Mouse (Mus musculus) macrophage (primary cell): ENCODE data around the gene Ndufs2. TPM values are rescaled to one million over a fixed set of nuclear protein-coding genes. Genes with fewer than 3 reads are reported as not detected.

Experiments used
- H3K27ac ChIP-seq: fragments of 350-480 bp; formaldehyde crosslinking; 2 replicates; pipeline ENCODE4 v1.9.0; 2021
- H3K36me3 ChIP-seq: fragments of 350-480 bp; formaldehyde crosslinking; 2 replicates; pipeline ENCODE4 v1.9.0; 2021; ENCODE audit errors: inconsistent target
- H3K4me3 ChIP-seq: fragments of 350-480 bp; formaldehyde crosslinking; 2 replicates; pipeline ENCODE4 v1.9.0; 2021; ENCODE audit errors: inconsistent target
- H3K79me2 ChIP-seq: fragments of 350-480 bp; formaldehyde crosslinking; 2 replicates; pipeline ENCODE4 v1.9.0; 2021; ENCODE audit errors: inconsistent target
- WGBS: methylation state at CpG from one replicate; pipeline ENCODE4 v1.1.7; 2026; ENCODE audit warnings: inconsistent platforms; ENCODE audit not compliant: missing documents; 5-methylcytosine and 5-hydroxymethylcytosine counted together
- polyA plus RNA-seq: library from polyadenylated mRNA; stranded (reverse); fragments of 250-400 nt; gene quantifications from 3 replicates; pipeline ENCODE4 v1.2.4, GENCODE M21; 2018; ENCODE audit warnings: inconsistent platforms

Gene Ndufs2
- polyA plus RNA-seq, 1 experiment from 2014 or later, result 84.3 TPM

- WGBS, result under 1% methylated on average over 33 of the region's 33 CpGs
- peaks cover 31% of the 10 kb centered on the region for H3K79me2 ChIP-seq
- peak within 1 kb of the TSS; percentile 48 for H3K4me3 ChIP-seq
- no peak within 1 kb of the TSS for H3K27ac ChIP-seq
- no peaks in the 10 kb centered on the region for H3K36me3 ChIP-seq
Observed at GRCm38 (mm10) chr1:171195887-171196397, 55.2 kb downstream of the Ndufs2 start, which contains the start of gene Pcp4l1. Gene Pcp4l1 (minus strand): TSS chr1:171196268.

DNA sequence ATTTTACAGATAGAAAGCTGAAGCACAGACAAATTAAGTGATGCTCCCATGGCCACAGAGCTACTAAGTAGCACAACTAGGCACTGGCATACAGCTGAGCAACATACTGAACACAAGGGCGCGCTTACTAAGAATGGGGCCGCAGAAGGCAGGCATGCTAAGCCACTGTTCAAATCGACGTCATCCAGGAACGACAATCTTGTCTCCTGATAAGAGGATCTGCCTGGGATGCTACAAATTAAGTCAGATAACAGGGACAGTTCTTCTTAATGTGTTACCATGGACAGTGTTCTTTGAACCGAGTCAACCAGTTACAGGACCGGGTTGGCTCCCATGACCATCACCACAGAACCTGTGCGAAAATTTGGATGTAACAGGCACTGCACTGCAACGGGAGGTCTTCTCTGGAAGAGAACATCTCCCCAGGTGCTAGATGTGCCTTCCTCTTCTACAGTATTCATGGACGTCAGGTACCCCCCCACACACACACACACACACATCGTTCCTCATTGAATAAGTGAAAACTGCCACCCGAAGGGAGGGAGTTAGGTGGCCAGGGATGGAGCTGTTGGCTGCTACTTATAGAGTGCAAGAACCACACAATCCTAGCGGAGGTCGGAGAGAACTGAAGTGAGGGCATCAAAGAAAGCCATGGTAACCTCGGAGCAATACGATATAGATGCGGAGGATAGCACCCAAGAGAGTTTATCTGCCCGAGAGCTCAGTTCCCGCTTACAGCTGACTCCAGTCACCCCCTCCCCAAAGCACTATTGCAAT is 56.0 kb downstream of the Ndufs2 start:
- Histone ChIP-seq H3K79me2 (peaks cover 31% of the 10 kb centered on the region), H3K36me3 (no peaks in the 10 kb centered on the region), H3K4me3 (peak overlapping the region; percentile 48), H3K27ac (no peak overlapping the region)
- 35% methylated on average over 20 of the region's 20 CpGs for whole genome bisulfite sequencing

DNA sequence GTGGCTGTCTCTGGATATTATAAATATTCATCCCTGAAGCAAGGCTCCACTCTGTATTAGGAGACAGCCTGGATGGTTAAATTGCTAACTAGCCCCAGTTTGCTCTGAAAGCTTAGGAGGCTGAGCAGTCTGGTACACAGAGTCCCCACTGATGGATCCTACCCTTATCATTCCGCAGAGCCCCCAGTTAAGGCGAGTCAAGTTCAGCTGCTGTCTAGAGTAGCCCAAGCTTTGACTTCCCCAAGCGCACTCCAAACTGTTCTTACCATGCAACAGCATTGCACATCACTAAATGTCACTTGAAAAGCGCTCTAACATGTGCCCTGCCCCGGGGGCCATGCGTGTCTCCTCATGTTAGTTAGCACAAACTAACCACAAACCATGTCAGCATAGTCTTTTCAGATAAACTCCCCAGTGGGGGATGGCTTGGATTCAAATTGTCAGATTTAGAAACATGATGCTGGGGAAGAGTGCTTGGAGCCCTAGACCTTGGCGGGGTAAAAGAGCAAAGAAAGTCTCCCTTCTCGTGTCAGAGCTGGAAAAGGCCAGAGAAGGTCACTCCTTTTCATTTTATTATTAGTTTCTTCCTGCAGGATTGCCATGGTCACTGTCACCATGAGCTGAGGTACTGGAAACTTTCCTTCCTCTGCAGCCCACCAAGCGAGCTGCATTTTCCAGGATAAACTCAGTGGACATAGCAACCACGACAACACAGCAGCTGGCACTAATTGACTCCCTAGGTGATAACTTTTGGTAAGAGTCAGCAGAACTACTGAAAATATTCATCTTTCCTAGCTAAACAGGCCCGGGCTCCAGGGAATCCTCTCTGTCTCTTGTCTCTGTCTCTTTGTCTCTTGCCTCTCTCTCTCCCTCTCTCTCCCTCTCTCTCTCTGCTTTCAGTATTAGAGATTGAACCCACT is 57.0 kb downstream of the Ndufs2 start:
- H3K36me3 ChIP-seq, result no peaks in the 10 kb centered on the region
- WGBS, result 87% methylated on average over 11 of the region's 11 CpGs
- H3K4me3 ChIP-seq, result no peak overlapping the region
- no peak overlapping the region for H3K27ac ChIP-seq
- H3K79me2 ChIP-seq, result peaks cover 40% of the 10 kb centered on the region

DNA sequence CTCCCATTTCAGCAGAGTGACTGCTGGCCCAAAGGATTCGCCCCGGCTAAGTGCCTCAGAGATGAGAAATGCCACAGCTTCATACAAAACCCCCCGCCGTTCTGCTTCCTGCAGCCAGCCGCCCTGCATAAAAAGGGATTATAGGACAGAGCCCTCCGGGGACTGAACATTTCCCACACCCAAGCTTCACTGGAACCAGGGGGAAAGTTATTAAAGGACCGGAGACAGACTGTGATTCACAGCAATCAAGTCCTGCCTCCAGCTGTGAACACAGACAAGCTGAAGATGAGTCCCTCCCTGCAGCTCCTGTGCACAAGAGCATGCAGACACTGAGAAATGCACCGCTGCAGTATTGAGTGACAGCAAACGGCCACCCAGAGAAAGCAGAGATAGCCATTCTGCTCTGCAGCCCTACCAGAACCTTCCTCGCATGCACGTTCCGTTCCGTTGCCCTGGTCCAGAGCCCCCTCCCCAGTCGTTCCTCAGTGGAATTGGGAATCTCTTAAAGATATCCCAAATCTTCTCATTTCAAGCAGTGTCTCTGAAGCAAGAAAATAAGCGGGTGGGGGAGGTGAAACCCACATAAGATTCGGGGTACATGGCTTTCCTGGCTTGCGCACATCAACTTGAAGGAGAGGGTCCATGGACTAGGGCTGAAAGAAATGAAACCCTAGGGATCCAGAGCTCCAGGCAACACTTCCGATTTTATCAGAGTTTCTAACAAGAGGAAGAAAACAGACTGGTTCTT is 57.9 kb downstream of the Ndufs2 start:
- Histone ChIP-seq H3K4me3 (no peak overlapping the region), H3K36me3 (no peaks in the 10 kb centered on the region), H3K27ac (no peak overlapping the region), H3K79me2 (peaks cover 49% of the 10 kb centered on the region)
- 90% methylated on average over 18 of the region's 18 CpGs for WGBS

GRCm38 (mm10) chr1:171192283-171192682 is 58.9 kb downstream of the Ndufs2 start:
- Histone ChIP-seq H3K79me2 (peaks cover 59% of the 10 kb centered on the region), H3K36me3 (no peaks in the 10 kb centered on the region), H3K27ac (no peak overlapping the region), H3K4me3 (no peak overlapping the region)
- WGBS, result 93% methylated on average over 10 of the region's 10 CpGs

- Histone ChIP-seq H3K36me3 (no peaks in the 10 kb centered on the region), H3K79me2 (peaks cover 74% of the 10 kb centered on the region), H3K27ac (no peak overlapping the region), H3K4me3 (no peak overlapping the region)
- 97% methylated on average over 9 of the region's 9 CpGs for WGBS
Observed at GRCm38 (mm10) chr1:171190832-171191231, 60.4 kb downstream of the Ndufs2 start.

DNA sequence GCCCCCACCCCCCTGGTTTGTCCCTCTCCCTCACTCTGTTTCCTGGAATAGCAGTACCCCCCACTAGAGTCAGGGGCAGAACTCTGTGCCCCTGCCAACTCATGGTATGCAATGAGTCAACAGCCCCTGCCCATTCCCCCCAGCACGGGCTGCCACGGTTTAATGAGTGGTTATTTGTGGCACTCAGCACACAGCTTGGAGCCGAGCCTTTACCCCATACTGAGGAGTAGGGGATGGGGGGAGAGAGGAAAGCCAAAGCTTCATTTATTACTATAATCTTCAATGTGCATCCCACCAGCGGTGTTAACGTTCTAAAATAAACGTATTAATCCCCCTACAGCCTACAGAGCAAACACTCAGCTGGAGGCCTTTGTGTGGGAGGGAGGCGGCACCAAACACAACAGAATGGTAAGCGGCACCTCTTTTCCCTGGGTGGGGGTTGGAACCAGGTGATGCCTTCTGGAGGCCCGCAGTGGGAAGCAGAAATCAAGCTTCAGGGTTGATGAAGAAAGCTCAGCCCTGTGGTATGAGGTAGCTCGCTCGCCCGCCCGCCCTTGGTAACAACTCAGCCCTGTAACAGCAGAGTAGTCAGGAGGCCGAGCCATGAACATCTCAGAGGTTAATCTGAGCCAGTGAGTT is 61.6 kb downstream of the Ndufs2 start:
- 80% methylated on average over 12 of the region's 14 CpGs for WGBS
- H3K4me3 ChIP-seq, result no peak overlapping the region
- no peaks in the 10 kb centered on the region for H3K36me3 ChIP-seq
- H3K79me2 ChIP-seq, result peaks cover 70% of the 10 kb centered on the region
- H3K27ac ChIP-seq, result no peak overlapping the region

- Histone ChIP-seq H3K79me2 (peaks cover 65% of the 10 kb centered on the region), H3K36me3 (no peaks in the 10 kb centered on the region), H3K4me3 (no peak overlapping the region), H3K27ac (no peak overlapping the region)
- WGBS, result 80% methylated on average over 7 of the region's 8 CpGs
Observed at GRCm38 (mm10) chr1:171189046-171189445, 62.1 kb downstream of the Ndufs2 start.

DNA sequence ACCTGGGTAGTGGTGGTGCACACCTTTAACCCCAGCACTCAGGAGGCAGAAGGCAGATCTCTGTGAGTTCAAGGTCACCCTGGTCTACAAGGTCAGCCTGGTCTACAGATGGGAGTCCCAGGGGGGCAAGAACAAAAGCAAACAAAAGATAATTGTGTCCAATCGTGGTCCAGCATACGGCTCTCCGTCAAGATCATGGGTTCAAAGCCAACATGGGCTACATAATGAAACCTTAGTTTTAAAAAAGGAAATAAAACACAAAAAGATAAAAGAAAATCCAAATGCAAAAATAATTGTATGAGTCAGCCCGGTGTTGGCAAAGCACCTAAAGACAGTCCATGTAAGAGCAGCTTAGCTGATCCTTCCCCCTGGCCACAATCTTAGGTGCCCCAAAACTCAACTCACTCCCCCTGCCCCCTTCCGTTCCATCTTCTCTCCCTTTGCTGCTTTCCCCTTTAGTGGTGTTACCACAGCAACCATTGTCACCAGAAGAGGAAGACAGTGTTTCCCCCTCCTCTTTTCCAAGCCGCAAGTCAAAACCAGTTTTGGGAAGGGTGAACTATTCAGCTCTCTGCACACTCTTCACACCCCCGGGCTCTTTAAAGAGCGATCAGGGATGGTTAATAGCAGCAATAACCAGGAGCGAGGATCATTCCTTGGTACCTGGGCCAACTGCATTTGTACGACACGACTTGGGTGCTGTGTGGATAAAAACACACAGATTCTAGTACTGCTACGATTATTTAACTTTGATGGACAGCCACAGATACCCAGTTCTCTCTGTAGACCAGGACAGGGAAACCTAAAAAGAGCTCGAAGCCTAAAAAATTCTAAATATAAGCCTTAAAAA is 63.1 kb downstream of the Ndufs2 start:
- 32% methylated on average over 13 of the region's 13 CpGs for WGBS
- peaks cover 57% of the 10 kb centered on the region for H3K79me2 ChIP-seq
- no peak overlapping the region for H3K4me3 ChIP-seq

GRCm38 (mm10) chr1:171185655-171186054 is 65.5 kb downstream of the Ndufs2 start:
- Histone ChIP-seq H3K4me3 (no peak overlapping the region), H3K27ac (peak overlapping the region; percentile 97), H3K79me2 (peaks cover 70% of the 10 kb centered on the region), H3K36me3 (no peaks in the 10 kb centered on the region)
- 97% methylated on average over 8 of the region's 8 CpGs for WGBS

More for the DNA sequence above, 63.1 kb downstream of the Ndufs2 start:
- no peaks in the 10 kb centered on the region for H3K36me3 ChIP-seq
- H3K27ac ChIP-seq, result no peak overlapping the region
